Mouse (Mus musculus) heart, postnatal 14 days (tissue): ENCODE results near the gene Pkp3. TPM values are rescaled to one million over a fixed set of nuclear protein-coding genes. Genes with fewer than 3 reads are reported as not detected.
"Not testable (repeated sequence)": the region's sequence is repeated elsewhere in the genome, so short reads cannot be mapped to it uniquely, and the experiment has no call there.

Experiments used
- DNase-seq, 2 experiments: peaks; one replicate each; pipeline ENCODE4 v3.0.0; 2021 to 2022
- intact Hi-C: fragments of 180-260 bp; cut with DNase I; formaldehyde crosslinking; loops from one replicate; pipeline ENCODE4 v1.15.1; 2025
- long read RNA-seq, 2 experiments: library from polyadenylated mRNA; stranded (forward); transcript quantifications; one replicate each; pipeline ENCODE4 v2.0.0; 2021
- total RNA-seq, 2 experiments: library from RNA; stranded (reverse); gene quantifications; 2 replicates each; pipeline ENCODE4 v1.2.3; 2021

Pkp3 gene
- total RNA-seq, result under 1 TPM; 0.43 to 0.95 TPM
- long read RNA-seq, experiment 1, result 0 reads
- long read RNA-seq, experiment 2, result 0 reads

- intact Hi-C loops, result no loop called here
- no peak for DNase-seq
Measured at GRCm38 (mm10) chr7:141077841-141078240, at the start of gene Pkp3. Pkp3 (plus strand) TSS chr7:141078218.

GRCm38 (mm10) chr7:141028831-141029230 lies 49.2 kb upstream of the Pkp3 start, which contains the start of gene Gm17387:
Gm17387 (plus strand) TSS chr7:141029131.
- DNase-seq, result no peak
- intact Hi-C loops, result no loop called here

DNA sequence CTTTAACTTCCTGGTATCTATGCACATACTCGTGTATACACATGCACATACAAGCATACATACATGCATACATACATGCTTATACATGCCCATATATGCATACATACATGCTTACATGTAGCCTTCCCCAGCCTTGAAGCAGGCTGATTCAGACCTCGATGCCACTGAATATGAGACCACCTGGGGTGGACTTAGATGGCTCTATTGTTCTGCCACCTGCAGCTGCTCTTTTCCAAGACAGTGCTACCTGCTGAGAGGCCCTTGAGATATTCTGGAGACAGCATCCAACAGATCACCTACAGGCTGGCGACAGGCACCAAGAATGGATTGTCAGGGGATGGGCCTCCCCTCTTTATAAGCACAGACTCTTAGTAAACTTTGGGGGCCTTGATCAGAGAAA lies 47.6 kb upstream of the Pkp3 start:
- DNase-seq, result no peak
- intact Hi-C loops, result no loop called here

- DNase-seq, result no peak
- intact Hi-C loops, result no loop called here
Measured at GRCm38 (mm10) chr7:141032458-141033167, 45.4 kb upstream of the Pkp3 start.

GRCm38 (mm10) chr7:141036624-141037023 lies 41.4 kb upstream of the Pkp3 start:
- intact Hi-C loops, DNase-seq: not testable (repeated sequence)

DNA sequence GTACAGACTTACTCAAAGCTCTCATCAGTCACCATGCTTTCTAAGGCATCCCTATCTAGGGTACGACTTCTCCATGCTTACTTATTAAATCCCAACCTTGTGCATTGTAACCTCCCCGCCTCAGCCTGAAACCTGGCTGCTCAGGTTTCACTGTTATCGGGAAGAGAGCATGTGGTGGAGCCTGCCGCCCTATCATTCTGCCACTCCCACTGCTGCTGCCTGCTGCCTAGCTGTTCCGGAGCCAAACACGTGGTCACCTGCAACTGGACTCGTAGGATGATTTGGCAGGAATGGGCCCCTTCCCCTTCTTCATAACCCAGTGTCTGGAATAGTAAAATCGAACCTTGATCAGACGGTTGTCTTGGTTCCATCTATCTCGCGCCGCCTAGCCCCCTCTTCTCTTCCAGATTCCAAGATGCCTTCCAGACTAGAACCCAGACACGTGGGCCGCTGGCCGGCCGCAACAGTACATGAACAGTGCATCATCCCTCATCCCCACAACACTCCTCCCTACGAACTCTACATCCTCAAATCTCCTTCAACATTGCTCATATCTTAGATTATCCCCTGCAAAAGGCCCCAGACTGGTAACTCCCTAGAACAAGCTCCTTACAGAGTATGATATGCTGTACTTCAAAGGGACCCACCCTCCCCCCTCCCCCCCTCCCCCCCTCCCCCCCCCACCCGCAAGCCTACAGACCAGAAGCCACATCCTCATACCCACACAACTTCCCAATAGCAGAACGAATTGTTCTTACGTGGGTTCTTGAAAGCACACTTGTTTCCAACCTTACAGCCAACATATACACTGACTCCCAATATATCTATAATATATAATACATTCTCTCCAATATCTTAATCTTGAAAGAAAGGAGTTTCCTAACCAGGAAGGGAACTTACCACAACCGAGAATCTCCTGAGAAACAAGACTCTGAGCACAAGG lies 39.7 kb upstream of the Pkp3 start:
- intact Hi-C loops, result no loop called here
- DNase-seq, result no peak

DNA sequence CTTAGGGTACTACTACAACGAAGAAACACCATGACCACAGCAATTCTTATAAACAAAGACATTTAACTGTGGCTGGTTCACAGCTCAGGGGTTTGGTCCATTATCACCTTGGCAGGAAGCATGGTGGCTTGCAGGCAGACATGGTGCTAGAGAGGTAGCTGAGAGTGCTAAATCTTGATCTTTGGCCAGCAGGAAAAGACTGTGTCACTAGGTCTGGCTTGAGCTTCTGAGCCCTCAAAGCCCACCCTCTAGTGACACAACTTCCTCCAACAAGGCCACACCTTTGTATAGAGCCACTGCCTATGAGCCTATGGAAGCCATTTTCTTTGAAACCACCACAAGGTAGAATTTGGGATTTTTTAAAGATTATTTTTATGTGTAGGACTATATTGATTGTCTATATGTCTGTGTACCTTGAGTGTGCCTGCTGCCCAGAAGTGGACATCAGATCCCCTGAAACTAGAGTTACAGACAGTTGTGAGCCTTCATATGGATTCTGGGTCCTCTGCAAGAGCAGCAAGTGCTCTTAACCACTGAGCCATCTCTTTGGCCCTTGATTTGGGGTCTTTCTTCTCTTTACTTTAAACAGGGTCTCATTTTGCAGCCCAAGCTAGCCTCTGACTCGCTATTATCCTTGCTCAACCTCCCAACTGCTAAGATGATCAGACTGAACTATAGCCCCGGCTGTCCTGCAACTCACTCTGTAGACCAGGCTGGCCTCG lies 38.5 kb upstream of the Pkp3 start:
- no peak for DNase-seq
- intact Hi-C loops, result no loop called here

DNA sequence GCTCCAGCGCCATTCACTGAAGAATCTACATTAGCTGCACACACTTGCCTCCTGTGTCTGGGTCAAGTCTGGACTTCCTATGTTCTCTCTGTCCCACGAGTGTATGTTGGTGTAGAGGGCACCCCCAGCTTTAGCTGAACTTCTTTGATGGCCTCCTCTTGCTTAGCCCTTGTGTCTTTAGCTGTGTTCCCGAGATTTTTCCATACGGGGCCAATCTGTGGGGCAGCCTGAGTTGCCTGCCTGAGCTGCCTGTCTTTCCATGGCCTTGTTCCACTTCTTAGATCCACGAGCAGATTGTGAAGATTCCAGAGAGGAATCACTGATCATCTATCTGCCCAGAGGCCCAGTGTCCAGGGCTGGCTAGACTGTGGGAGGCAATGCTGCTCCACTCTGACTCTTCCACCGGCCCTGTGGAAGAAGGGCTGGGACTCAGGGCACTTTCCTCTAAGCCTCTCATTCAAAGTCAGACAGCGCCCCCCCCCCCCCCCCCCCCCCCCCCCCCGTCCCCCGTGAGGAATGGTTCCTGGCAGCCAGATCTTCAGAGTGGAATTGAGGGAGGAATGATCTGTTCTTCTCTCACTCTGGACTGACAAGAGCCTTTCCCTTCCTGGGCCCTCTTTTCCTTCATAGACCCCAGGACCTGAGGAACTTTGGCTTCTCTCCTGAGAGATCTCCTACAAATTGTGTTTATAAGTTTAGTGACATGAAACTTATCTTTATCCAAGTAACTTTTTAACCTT lies 37.0 kb upstream of the Pkp3 start:
- no peak for DNase-seq
- intact Hi-C loops, result no loop called here

GRCm38 (mm10) chr7:141041661-141042060 lies 36.4 kb upstream of the Pkp3 start:
- intact Hi-C loops, result no loop called here
- peak; percentile 79 to 87 for DNase-seq

DNA sequence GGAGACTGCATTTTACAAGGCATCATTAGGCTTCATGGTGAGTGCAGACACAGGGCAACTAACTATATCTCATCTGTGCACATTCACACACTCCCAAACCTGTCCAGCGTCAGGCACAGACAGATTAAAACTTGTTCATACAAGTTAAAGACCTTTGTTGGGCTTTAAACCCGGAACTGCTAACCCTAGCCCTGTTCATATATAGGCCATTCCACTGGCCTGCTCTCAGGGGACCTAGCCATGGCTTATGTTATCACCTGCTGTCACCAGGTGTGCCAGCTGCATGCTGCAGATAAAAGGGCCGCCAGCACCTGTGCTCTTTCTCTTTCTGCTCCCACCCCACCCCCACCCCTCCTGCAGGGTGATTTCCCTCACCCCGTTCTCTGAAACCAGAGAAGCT lies 35.5 kb upstream of the Pkp3 start:
- intact Hi-C loops, result no loop called here
- DNase-seq, result no peak

DNA sequence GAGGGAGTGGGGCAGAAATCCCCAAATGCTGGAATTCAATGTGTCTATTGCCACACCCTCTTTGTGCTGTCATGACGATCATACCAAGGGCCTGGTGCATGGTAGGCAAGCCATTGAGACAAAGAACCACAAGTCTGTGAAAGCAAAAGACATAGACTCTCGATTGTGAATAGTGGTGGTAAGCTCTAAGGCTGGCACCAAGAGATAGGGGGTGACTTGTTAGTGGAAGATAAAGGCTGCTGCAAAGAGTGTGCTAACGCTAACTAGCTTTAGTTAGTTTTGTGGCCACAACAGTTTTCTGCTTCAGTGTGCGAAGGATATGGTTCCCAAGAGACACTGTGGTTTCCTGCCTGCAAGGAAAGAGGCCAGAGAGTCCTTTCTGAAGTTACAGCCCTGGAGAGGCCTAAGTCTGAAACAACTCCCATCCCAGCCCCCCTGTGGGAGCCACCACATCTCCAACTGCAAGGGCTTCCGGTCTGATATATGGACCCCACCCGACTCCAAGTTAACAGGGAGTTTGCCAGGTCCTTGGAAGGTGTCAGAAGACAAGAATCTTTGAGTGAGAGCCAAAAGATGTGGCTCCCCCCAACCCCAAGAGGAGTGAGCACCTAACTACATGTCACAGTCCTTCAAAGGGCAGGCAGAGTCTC lies 31.0 kb upstream of the Pkp3 start:
- DNase-seq, result peak; percentile 48 to 50
- intact Hi-C loops, result no loop called here

GRCm38 (mm10) chr7:141047581-141048225 lies 30.3 kb upstream of the Pkp3 start:
- intact Hi-C loops, result loop anchor here (1.0 kb wide), 5 partner anchors 38 to 202 kb away; partner anchors contain the start of genes Pgghg and Scgb1c1
- DNase-seq, result peak; percentile 82 to 85

- intact Hi-C loops, result loop anchor here (1.0 kb wide), 5 partner anchors 39 to 203 kb away; partner anchors contain the start of genes Pgghg and Scgb1c1
- peak; percentile 94 to 95 for DNase-seq
Measured at GRCm38 (mm10) chr7:141048226-141049218, 29.5 kb upstream of the Pkp3 start.

- intact Hi-C loops, result no loop called here
- DNase-seq, result no peak
Measured at GRCm38 (mm10) chr7:141049326-141049725, 28.7 kb upstream of the Pkp3 start.

GRCm38 (mm10) chr7:141051060-141051685 lies 26.8 kb upstream of the Pkp3 start:
- DNase-seq, result no peak
- intact Hi-C loops, result no loop called here

DNA sequence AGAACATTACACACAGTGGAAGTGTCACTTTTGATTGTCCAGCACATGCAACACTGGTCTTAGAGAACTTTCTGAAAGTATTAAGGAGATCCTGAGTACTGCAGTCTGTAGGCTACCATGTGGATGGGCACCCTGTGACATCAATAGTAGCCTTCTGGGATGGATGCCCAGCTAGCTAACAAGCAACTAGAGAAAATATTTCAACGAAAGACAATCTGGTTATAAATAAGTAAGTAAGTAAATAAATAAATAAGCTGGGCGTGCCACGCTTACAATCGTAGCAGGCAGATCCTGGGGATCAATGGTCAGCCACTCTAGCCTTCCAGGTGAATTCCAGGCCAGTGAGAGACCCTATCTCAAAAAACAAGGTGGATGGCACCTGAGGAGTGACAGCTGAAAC lies 26.0 kb upstream of the Pkp3 start:
- intact Hi-C loops, result no loop called here
- DNase-seq, result no peak

- intact Hi-C loops, result no loop called here
- no peak for DNase-seq
Measured at GRCm38 (mm10) chr7:141052421-141052820, 25.6 kb upstream of the Pkp3 start.
